Mouse (Mus musculus): ENCODE results near the gene Hdgfl3. TPM values are rescaled to one million over a fixed set of nuclear protein-coding genes. Genes with fewer than 3 reads are reported as not detected.

The Hdgfl3 gene
- total RNA-seq (2021): 100 to 1,000 TPM; 124 to 126 TPM

DNA sequence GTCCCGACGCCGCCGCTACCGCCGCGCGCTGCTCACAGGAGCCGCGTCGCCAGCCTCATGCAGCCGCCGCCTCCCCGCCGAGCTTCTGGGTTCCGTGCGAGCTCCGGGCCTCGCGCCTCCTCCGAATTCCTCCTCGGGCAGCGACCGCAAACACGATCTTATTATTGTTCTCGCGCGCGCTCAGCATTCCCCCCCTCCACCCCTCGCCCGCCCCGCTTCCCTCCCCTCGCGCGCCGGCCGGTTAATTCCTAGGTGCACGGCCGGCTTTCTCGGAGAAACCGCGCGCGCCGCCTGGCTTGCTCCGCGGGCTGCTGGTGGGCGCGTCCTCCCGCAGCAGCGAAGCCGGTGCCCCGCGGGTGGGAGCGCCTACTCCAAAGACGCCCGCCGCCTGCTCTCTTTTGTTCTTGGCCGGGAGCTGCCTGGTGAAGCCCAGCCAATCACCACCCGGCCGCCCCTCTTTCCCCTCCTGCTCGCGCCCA, at the start of gene Hdgfl3:
TSS of gene Hdgfl3 (minus strand) at position 207 of the 479 bp plus-strand sequence.
- peak; percentile 93 for DNase-seq
- intact Hi-C loops (cut with DNase I): loop anchor here (10.0 kb wide), 1 partner anchor 120 kb away; no protein-coding TSS in a partner anchor

DNA sequence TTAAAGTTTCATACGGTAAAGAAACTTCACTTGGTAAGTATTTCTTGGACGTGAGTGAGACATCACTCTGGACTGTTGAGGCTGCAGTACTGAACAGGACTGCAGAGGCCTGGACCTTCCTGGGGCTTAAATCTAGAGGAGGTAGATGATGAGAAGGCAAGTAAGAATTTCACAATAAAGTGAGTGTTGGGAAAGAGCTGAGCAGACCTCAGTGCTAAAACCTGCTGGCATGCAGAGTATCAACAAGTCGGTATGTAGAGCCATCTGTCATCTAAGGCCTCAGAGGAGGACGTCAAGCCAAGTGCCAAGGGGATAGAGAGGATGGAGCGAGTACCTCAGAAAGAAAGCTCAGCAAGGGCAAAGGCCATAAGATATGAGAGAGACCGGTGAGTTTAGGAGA, 49.4 kb upstream of the Hdgfl3 start:
- intact Hi-C loops (cut with DNase I): no loop called here
- no peak for DNase-seq

DNA sequence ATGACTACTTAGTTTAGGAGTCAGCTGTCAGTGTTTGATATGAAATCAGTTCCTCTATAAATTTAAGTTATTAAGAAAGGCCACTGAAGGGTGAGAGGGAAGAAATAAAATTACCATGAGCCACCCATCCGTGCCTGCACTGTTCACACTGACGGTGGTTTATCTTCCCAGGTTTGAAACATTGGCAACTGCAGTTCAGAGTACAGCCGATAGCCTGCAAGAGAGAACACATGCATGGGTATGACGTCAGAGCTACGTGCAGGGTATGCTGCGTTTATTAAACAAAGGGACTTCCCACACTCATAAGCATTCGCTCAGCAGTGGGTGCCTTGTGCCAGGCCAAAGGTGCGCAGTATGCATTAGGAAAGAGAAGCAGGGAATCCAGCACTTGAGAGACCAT, 44.0 kb upstream of the Hdgfl3 start:
- DNase-seq: no peak
- intact Hi-C loops (cut with DNase I): no loop called here

DNA sequence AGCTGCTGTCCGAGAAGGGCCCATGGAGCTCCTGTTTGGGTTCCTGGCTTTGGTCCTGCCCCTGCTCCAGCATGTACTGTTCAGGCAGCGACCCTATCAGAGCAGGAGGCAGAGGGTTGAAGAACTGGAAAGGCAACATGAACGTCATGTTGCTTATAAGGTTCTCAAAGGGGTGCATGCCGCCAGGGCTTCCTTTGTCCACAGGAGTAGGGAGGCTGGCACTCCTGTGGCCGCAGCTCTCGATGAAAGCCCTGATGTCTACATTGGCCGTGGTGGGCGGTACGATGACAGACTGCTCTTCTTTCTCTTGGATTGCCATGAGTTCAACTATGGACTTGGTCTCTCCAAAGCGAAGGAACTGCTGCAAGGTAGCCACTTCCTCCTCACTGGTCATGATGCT, 40.3 kb upstream of the Hdgfl3 start:
- DNase-seq: no peak
- intact Hi-C loops (cut with DNase I): no loop called here

DNA sequence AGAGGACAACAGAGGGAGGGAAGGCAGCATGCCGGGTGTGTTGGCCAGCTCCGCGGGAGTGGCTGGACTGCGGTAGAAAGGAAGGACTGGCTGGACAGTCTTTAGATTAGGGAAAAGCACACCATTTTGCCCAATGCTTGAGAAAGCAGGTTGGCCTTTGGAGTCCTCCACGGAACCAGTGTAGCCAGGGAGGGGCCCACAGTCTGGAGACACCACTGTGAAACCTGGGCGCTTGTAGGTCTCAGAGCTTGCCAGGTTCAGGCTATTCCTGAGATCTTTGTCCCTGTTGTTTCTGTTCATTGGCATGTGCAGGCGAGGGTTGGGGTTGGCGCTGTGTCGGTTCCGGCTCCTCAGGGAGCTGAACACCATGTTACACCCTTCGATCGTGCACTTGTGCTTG, 39.7 kb upstream of the Hdgfl3 start:
- intact Hi-C loops (cut with DNase I): no loop called here
- DNase-seq: no peak

DNA sequence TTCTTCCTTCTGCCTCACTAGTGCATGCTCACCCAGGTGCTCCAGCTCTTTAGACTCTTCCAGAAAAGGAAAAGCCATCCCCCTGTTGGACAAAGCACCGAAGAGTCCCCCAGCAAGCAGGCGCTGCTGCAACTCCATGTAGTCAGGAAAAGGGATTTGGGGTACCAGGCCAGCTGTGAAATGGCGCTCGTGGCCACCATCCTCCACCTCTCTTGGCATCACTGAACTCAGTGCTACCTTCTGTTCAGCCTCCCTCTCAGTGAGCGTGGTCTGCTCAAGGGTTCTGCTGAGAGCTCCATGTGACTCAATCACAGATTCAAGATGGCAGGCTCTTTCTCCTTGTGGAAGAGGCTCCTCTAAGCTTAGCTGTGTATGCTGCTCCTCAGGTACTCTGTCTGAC, 39.1 kb upstream of the Hdgfl3 start:
- intact Hi-C loops (cut with DNase I): no loop called here
- no peak for DNase-seq

DNA sequence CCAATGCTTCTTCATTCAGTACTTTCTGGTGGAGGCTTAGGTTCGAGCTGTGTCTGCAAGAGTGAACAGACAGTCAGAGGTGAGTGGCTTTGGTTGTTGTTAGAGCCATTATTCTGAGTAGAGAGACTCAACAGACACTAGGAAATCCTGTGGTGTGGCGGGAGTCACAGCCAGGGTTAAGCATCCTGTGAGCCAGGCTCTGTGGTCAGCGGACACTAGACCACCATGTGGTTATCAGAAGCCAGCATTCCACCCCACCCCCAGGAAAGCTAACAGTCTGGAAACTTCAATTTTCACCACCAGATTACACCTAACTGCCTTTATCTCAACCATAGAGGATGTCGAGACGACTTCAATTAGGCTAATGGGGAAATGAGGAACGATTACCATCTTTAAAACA, 34.7 kb upstream of the Hdgfl3 start:
- intact Hi-C loops (cut with DNase I): no loop called here
- DNase-seq: no peak

DNA sequence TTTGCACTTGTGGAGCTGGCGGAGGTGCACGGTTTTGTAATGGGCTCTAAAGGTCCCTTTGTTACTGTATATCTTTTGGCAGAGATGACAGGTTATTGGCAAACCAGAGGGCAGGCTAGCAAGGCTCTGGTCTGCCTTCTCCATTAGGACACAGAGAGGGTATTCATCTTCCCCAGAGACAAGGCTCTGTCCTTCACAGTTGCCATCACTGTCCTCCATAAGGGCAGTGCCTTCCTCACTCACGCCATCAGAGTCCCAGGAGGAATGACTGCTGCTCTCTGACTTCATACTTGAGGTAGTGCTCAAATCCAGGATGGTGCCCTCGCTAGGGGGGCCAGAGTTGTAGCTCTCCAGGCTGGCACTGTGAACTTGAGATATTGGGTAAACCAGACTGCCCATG, 34.2 kb upstream of the Hdgfl3 start:
- intact Hi-C loops (cut with DNase I): no loop called here
- no peak for DNase-seq

DNA sequence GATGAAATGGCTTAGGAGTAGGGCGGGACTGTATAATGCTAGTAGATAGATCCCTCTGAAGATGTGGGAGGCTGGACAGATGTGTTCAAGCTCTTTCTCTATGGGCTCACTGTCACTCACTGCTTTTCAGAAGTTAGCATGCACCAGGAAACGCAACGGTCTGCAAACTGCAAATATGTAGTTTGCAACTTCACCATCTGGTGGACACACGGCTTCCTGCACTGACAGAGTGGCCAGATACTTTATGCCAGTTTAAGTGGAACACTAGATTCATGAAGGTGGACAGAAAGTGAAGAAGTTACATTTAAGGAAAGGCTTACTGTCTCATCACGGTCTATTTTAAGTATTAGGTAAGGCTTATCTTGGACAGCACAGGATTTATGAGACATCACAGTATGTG, 31.9 kb upstream of the Hdgfl3 start:
- no peak for DNase-seq
- intact Hi-C loops (cut with DNase I): no loop called here

DNA sequence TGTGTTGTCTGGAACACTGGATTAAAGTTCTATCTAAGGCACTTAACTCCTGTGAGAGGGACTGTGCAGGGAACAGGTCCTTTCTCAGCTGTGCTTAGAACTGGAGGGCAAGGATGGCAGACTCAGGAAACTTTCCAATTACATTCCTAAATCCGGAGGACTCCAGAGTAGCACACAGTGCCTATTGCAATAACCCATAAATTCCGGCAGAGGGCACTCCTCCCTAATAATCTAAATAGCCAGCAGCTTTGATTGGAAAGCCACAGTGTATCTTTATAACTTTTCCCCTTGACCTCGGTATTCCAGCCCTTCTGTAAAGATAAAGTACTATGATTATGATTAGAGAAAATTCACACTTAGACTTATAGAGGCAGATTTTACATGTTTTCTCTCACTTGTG, 25.4 kb upstream of the Hdgfl3 start:
- DNase-seq: no peak
- intact Hi-C loops (cut with DNase I): loop anchor here (1.0 to 5.0 kb wide), 2 partner anchors 160 to 313 kb away; no protein-coding TSS in a partner anchor

DNA sequence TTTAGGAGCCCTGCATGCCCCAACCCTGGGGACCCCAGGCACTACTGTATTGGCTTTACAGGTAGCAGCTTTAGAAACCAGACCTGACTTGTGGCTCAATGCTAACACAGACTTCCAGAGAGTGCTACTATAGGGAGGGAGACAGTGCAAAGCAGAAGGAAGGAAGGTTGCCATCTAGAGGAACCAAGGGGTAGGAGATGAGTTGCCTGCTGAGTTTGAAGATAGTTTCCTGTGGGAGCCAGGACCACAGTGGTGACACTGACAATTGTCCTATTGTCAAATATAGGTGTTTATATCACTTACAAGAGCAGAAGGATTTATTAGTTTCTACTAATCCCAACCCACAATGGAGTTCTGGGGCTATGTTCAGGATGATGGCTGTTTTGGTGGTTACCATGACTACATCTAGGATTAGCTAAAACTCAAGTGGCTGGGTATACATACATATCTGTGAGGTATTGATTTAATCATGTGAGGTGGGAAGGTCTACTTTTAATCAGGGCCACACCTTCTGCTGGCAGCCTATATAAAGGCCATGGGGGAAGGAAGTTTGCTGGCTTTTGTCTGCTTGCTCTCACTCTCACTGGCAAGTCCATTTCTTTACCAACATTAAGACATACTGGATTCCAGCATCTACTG, 20.1 kb upstream of the Hdgfl3 start:
- intact Hi-C loops (cut with DNase I): no loop called here
- DNase-seq: no peak

DNA sequence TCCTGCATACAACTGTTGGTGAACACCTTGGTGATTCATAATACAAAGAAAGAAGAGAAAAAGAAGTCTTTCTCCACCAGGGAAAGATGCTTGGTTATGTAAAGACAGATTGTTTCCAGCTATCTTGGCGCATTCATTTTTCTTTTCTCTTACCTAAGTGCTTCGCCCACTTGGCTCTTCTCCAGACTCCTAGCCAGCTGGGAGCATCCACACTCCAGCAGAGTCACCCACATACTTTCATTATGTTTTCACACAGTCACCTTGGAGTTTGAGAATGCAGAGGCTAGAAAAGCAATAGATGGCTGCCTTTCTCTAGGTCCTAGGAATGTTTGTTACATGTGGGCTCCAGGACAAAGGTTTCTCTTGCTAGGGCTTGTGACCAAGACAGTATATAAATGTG, 16.2 kb upstream of the Hdgfl3 start:
- intact Hi-C loops (cut with DNase I): no loop called here
- DNase-seq: no peak

DNA sequence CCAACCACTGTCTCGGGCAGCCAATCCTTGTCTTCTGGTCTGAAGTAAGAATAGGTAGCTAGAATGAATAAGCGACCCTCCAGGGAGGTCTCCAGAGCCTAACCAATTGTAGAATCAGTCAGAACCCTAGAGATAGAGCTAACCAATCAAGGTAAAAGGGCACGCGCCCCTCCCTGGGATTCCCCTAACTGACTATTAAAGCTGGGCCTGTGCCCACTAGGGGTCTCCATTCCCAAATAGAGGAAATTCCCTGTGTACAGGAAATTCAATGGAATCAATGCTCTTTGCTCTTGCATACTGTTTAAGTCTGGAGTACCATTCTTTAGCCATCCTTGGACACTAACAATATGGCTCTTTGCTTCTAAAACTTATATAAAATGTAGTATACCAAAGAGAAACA, 11.1 kb upstream of the Hdgfl3 start:
- DNase-seq: peak; percentile 34
- intact Hi-C loops (cut with DNase I): no loop called here

DNA sequence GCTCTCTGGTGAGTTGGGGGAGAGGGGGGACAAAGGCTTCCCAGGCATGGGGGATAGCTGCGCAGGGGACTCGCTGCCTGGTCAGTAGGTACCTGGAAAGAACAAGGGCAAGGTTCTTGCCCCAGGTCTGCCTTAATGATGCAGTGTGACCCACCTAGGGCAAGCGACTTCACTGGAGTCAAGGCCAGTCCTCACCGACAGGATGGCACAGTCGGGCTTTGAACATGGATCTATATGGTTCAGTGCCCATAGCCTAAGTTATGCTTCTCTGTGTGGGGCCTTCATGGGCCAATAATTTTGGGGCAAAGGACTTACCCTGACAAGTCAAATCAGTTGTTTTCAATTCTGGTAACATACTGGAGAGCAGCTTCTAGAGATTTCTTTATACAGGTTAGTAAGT, 533 bp upstream of the Hdgfl3 start:
- intact Hi-C loops (cut with DNase I): loop anchor here (10.0 kb wide), 1 partner anchor 120 kb away; no protein-coding TSS in a partner anchor

DNA sequence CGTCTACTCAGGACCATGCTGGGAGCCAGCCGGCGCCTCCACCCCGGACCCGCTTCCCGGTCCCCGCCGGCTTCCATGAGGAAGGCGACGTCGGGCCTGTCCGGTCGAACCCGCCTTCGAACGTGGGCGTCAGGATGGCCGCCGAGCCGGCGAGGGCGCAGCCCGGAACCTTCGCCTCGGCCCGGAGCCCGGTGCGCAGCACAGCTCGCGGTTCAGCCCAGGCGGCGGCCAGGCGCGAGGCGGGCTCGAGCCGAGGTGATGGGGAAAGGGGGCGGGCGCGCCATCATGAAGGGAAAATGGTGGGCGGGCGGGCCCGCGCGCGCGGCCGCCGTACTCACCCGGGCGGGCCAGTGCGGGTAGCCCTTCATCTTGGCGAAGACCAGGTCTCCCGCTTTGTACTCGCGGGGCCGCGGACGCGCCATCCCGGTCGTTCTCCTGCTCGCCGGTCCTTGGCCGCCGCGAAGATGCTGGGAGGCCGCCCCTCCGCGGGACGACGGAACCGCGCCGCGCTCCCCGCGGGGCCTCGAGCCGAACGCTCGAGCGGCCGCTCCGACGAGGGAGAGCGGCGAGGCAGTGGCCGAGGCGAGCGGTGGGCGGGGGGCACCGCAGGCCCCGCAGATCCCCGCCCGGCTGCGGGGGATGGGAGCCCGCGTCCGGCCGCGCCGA, 539 bp downstream of the Hdgfl3 start:
- intact Hi-C loops (cut with DNase I): loop anchor here (10.0 kb wide), 1 partner anchor 119 kb away; no protein-coding TSS in a partner anchor
- peak; percentile 79 for DNase-seq

More for the DNA sequence above, 533 bp upstream of the Hdgfl3 start:
- no peak for DNase-seq

DNA sequence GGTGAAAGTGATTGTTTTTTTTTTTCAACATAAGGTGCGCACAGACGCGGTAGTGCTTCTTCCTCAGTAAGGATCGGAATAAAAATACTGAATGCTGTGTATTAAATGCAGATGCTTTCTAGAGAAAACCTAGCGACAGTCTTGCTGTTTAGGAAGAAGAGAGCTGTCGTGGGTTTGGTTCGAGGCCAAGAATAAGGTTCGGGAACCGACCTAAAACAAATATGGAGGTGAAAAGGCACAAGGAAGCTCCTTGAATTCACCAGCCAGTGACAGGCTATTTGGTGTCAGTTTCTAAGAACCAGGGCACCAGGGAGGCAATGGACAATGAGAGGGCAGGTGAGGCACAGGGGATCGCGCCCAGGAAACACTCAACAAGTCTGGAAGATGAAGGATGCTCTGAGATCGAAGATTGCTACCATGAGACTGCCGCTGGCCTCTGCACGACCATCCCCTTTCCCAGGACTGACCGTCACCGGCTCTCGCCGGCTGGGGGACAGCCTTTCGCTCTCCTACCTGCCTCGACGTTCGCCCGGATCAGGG, 1.1 kb downstream of the Hdgfl3 start:
- DNase-seq: peak; percentile 14
- intact Hi-C loops (cut with DNase I): loop anchor here (10.0 kb wide), 1 partner anchor 118 kb away; no protein-coding TSS in a partner anchor

DNA sequence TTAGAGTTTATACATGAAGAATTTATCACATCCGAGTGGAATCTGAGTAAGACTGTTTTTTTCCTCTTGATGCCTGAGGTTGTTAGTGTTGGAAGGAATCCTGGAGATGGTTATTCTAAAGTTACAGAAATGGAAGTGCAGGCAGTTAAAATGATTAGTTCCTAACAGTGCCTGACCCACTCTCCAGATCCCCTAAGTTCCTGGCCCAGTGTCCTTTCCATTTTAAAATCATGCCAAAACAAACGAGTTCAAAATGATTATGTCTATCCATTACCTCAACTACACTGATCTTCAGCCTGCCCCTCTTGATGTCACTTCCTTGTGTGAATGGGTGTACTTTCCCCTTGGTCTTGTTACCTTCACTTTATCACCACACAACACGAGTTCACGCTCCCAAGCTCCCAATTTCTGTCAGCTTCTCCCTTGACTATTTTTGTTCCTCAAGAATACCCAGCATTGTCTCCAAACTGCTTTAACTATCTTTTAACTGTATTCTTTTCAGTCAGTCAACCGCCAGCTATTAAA, 1.7 kb downstream of the Hdgfl3 start:
- intact Hi-C loops (cut with DNase I): loop anchor here (10.0 kb wide), 1 partner anchor 118 kb away; no protein-coding TSS in a partner anchor
- no peak for DNase-seq

DNA sequence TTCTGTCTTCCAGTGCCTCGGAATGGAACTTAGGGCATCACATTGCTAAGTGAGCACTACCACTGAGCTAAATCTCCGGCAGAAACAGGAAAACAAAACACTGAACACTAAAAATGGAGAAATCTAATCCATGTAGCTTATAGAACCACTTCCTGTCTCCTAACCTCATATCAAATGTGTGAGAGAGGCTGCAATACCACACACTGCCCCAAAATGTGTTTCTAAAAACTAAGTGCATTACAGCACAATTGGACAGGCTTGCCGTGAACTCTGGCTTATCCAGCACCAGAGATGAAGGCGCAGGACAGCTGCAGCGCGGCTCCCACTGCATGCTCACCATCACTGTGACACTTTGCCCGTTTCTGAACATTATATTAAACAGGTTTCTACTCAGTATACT, 5.3 kb downstream of the Hdgfl3 start:
- DNase-seq: no peak
- intact Hi-C loops (cut with DNase I): no loop called here

DNA sequence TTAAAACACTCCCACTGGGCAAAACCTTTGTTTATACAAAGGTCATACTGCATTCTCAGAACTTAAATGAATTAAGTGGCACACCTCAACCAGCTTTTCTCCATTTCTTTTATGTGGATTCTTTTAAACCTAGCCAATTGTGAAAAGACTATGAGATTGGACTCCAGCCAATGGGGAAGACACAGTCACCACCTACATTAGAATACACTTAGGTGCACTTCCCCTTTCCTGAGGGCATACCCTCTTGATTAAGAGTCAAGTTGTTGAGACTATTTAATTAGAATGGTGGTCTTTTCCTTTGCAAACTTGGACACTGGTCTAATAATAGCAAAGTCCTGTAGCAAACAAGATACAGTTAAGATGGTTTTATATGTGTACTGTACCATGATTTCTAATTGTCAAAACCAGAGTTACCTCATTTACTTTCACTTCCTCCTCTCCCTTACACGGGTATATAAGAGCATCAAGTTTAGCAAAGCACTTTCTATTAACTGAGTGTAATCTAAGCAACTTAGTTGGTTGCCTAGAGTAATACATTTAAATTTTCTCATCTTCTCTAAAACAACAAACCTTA, 12.8 kb downstream of the Hdgfl3 start:
- no peak for DNase-seq
- intact Hi-C loops (cut with DNase I): no loop called here

DNA sequence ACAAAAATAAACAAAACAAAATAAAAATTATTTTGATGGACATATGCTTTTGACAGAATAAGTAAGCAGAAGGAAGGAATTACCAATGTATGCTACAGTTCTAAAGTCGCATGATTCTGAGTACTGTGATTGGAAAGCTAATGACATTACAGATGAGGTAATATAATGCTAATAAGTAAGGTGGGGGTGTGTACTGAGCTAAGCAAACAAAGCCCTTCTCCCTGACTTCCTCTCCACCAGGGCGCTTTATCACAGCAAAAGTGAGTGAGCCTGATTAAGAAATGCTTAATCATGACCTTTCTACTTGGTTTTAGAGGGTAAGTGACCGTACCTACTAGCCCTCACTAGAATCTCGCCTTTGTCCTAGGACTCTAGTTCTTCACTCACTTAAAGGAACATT, 14.0 kb downstream of the Hdgfl3 start:
- DNase-seq: no peak
- intact Hi-C loops (cut with DNase I): no loop called here

DNA sequence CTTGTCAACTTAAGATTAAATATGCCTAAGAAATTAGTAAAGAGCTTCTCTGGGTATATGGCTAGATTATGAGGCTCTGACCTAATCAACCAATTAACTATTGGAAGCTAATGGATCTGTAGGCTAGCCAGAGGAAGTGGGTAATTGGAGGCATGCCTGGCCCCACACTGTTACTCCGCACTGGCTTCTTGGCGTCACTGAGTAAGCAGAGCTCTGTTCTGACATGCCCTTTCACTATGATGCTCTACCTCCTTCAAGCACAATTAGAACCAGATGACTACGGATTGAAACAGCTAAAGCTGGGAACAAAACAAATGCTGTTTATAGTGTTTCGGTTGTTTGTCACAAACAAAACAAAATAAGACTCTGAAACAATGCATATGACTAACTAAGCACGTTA, 16.0 kb downstream of the Hdgfl3 start:
- DNase-seq: peak; percentile 46
- intact Hi-C loops (cut with DNase I): no loop called here
